ENCODE assay signal across 8 mouse cellular contexts in genomic region chr1:90203783-90204690, GRCm38 (mm10). TPM values are rescaled to one million over a fixed set of nuclear protein-coding genes. Genes with fewer than 3 reads are reported as not detected.
DNase-seq lines count a peak whose midpoint lies in the region; ATAC-seq and TF ChIP-seq lines count a peak whose summit lies in the region.

Gene Ackr3, plus strand, starts transcription at chr1:90203980.

- peak; percentile 69 for TF ChIP-seq CTCF in lung, adult 2 months (IDR thresholded peaks at IDR 0.05; ENCODE audit: insufficient read depth, low read length)

- DNase-seq in ES-CJ7 (ENCODE audit: low read depth, low spot score) = peak; percentile 96
- DNase-seq in cerebellum, postnatal 10 days = peak; percentile 88
- DNase-seq in frontal cortex, adult 2 months (ENCODE audit: extremely low spot score in 1 of 2, low spot score in 1 of 2) = peak; percentile 71 to 88
- DNase-seq in layer of hippocampus, adult 8-10 months (ENCODE audit: low spot score in 2 of 2) = peak; percentile 58 to 77
- peak; percentile 75 for DNase-seq in lung, adult 2 months
- DNase-seq in ovary, postnatal 10 days (ENCODE audit: low spot score) = peak; percentile 60
- DNase-seq in thymus, postnatal 14 days = peak; percentile 52

- peak within 1 kb of the TSS; percentile 62 for H3K4me3 ChIP-seq in lung, adult 2 months (replicated peaks; ENCODE audit: extremely low read depth, low read depth, low read length)

- peak; percentile 88 to 93 for ATAC-seq in hematopoietic stem cell, adult 5-6 weeks (replicated peaks in 1 of 2; ENCODE audit: insufficient read depth in 1 of 2, low FRiP score in 2 of 2, low TSS enrichment in 1 of 2, low read depth in 1 of 2, poor library complexity in 2 of 2, severe bottlenecking in 2 of 2)

- H3K4me1 ChIP-seq in lung, adult 2 months (ENCODE audit: control insufficient read depth, insufficient read depth, low read length) = peaks cover 5% of the 10 kb centered on the region; the same call in 1 of the 2 replicates

- TF ChIP-seq POLR2A in lung, adult 2 months (IDR thresholded peaks at IDR 0.05; ENCODE audit: borderline replicate concordance, extremely low read depth, low read depth, low read length) = peak; percentile 94

- WGBS in lung, adult 2 months = 2% methylated on average over 19 of the region's 19 CpGs

RNA-seq across cellular contexts. Expression of gene Ackr3, which starts in this region (rescaled TPM):
- polyA plus RNA-seq in frontal cortex, adult 2 months (2012; rRNA removed) = 18.6 and 20.4 TPM in 2 replicates
- 0.30 TPM in 1 of 2 replicates, not detected in the other for total RNA-seq in hematopoietic stem cell, adult 5-6 weeks (2017)
- 10 to 100 TPM; 11.4 to 13.7 (median 12.8) TPM for total RNA-seq in layer of hippocampus, adult 8-10 months (2022)
- 89.3 and 96.4 TPM in 2 replicates for polyA plus RNA-seq in lung, adult 2 months (2012; rRNA removed)

Comparison
In these comparisons a context has a peak if more than half of its experiments do, and no peak if none do; other contexts are left out.
1. Peak in every context shown above with its lines: DNase-seq, ATAC-seq and H3K4me3 ChIP-seq.
2. Peak in ATAC-seq in hematopoietic stem cell, adult 5-6 weeks; RNA of the gene not detected or under 1 TPM.